Mouse (Mus musculus) midbrain, embryonic 12.5 days (tissue): ENCODE results near the gene Adamts3. TPM values are rescaled to one million over a fixed set of nuclear protein-coding genes. Genes with fewer than 3 reads are reported as not detected.

Experiments used
- ATAC-seq: fragments of 200-750 bp; cut with Nextera tagmentation; 2 replicates; pipeline ENCODE4 v1.8.0; 2017; ENCODE audit warnings: low read depth, moderate TSS enrichment, moderate library complexity; ENCODE audit not compliant: low FRiP score
- H3K27ac ChIP-seq: fragments of 300-500 bp; sonication (generic); replicated peaks from 2 replicates; pipeline ENCODE4 v1.5.1; 2016; ENCODE audit warnings: mild to moderate bottlenecking
- H3K27me3 ChIP-seq: fragments of 300-500 bp; sonication (generic); 2 replicates; pipeline ENCODE4 v1.6.1; 2016; ENCODE audit warnings: mild to moderate bottlenecking
- H3K36me3 ChIP-seq: fragments of 300-500 bp; sonication (generic); 2 replicates; pipeline ENCODE4 v1.6.1; 2016
- H3K4me1 ChIP-seq: fragments of 300-500 bp; sonication (generic); 2 replicates; pipeline ENCODE4 v1.6.1; 2016
- H3K4me2 ChIP-seq: fragments of 300-500 bp; sonication (generic); replicated peaks from 2 replicates; pipeline ENCODE4 v1.6.1; 2016; ENCODE audit warnings: mild to moderate bottlenecking, moderate library complexity
- H3K4me3 ChIP-seq: fragments of 300-500 bp; sonication (generic); 2 replicates; pipeline ENCODE4 v1.5.1; 2016; ENCODE audit warnings: mild to moderate bottlenecking
- H3K9ac ChIP-seq: fragments of 300-500 bp; sonication (generic); replicated peaks from 2 replicates; pipeline ENCODE4 v1.6.1; 2016; ENCODE audit warnings: mild to moderate bottlenecking, moderate library complexity
- H3K9me3 ChIP-seq: fragments of 300-500 bp; sonication (generic); 2 replicates; pipeline ENCODE4 v1.6.1; 2016; ENCODE audit warnings: mild to moderate bottlenecking
- WGBS: fragments of 180-500 bp; shearing (Covaris S2); methylation state at CpG from one replicate; pipeline ENCODE4 v1.1.7; 2016; 5-methylcytosine and 5-hydroxymethylcytosine counted together
- polyA plus RNA-seq: library from polyadenylated mRNA; unstranded; fragments of >200 nt; fragmentation: Nextera tagmentation; extraction: Ambion mirVana; gene quantifications from 2 replicates; pipeline ENCODE4 v1.2.1, GENCODE M21; 2016

Gene Adamts3
- polyA plus RNA-seq, 1 experiment from 2014 or later, result 4.2 TPM

- ATAC-seq, result no peak
- Histone ChIP-seq H3K4me3 (no peak overlapping the region), H3K27me3 (no peaks in the 10 kb centered on the region), H3K9ac (no peak overlapping the region), H3K4me2 (no peak overlapping the region), H3K4me1 (0 out of 2 replicates have a peak, but pooled peaks cover 2% of the 10 kb centered on the region), H3K27ac (no peak overlapping the region), H3K9me3 (no peaks in the 10 kb centered on the region), H3K36me3 (no peaks in the 10 kb centered on the region)
- 81% methylated on average over 6 of the region's 6 CpGs for WGBS
These were observed 66.5 kb downstream of the Adamts3 start for GRCm38 (mm10) chr5:89816610-89817009.

DNA sequence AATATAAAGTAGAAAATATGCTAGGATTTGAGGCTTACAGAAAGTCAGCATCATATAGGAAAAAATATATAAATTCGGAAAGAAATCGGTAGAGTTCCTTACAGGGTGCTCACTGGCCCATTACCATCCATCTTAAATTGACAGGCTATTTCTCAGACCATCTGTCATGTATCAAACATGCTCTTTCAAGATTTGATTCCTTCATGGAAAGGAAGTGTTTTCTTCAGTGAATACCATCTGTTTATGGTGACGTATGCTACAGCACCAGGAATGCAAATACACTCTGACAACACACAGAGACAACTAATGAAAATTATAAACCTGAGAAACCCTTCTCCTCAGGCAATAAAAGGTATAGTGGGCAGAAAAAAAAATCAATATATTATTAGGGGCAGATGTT lies 68.6 kb downstream of the Adamts3 start:
- Histone ChIP-seq H3K27ac (no peak overlapping the region), H3K9ac (no peak overlapping the region), H3K4me1 (0 out of 2 replicates have a peak, but pooled peaks cover 2% of the 10 kb centered on the region), H3K4me3 (no peak overlapping the region), H3K4me2 (no peak overlapping the region), H3K9me3 (no peaks in the 10 kb centered on the region), H3K27me3 (no peaks in the 10 kb centered on the region), H3K36me3 (no peaks in the 10 kb centered on the region)
- no peak for ATAC-seq
- 81% methylated on average over 3 of the region's 3 CpGs for WGBS

- Histone ChIP-seq H3K4me1 (no peaks in the 10 kb centered on the region), H3K27ac (no peak overlapping the region), H3K4me2 (no peak overlapping the region), H3K9ac (no peak overlapping the region), H3K9me3 (0 out of 2 replicates have a peak, but pooled peaks cover 7% of the 10 kb centered on the region), H3K4me3 (no peak overlapping the region), H3K27me3 (no peaks in the 10 kb centered on the region), H3K36me3 (no peaks in the 10 kb centered on the region)
- 88% methylated on average over 5 of the region's 5 CpGs for WGBS
- no peak for ATAC-seq
These were observed 82.8 kb downstream of the Adamts3 start for GRCm38 (mm10) chr5:89800181-89800816.

- no peak overlapping the region for H3K9ac ChIP-seq
- H3K4me3 ChIP-seq, result no peak overlapping the region
- H3K4me2 ChIP-seq, result no peak overlapping the region
- no peak overlapping the region for H3K27ac ChIP-seq
- no peaks in the 10 kb centered on the region for H3K36me3 ChIP-seq
- no peak for ATAC-seq
- no peaks in the 10 kb centered on the region for H3K9me3 ChIP-seq
- WGBS, result 94% methylated on average over 3 of the region's 3 CpGs
- no peaks in the 10 kb centered on the region for H3K27me3 ChIP-seq
- H3K4me1 ChIP-seq, result no peaks in the 10 kb centered on the region
These were observed 89.4 kb downstream of the Adamts3 start for GRCm38 (mm10) chr5:89793706-89794105.

GRCm38 (mm10) chr5:89784635-89785034 lies 98.5 kb downstream of the Adamts3 start:
- ATAC-seq, result no peak
- WGBS, result 84% methylated on average over 5 of the region's 5 CpGs

DNA sequence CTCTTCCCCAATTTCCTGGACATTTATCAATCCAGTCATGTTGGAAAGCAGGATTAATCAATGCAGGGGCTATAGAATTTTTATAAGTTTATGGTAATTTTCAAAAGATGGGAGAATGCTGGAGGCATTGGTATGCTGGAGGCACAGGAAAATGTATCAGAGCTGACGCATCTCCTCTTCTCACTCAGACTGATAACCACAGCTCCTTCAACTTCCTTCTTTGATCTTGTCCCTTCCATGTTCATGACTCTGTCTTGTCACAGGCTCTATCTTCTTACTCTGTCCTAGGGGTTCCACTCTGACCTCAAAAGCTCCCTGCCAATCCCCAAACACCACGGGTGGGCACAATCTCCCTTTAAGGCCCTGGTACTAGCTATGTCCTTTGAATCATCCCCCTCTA lies 103.3 kb downstream of the Adamts3 start:
- Histone ChIP-seq H3K4me3 (no peak overlapping the region), H3K9me3 (no peaks in the 10 kb centered on the region), H3K27me3 (no peaks in the 10 kb centered on the region), H3K36me3 (no peaks in the 10 kb centered on the region), H3K9ac (no peak overlapping the region), H3K4me1 (peaks cover 4% of the 10 kb centered on the region; the same call in 1 of the 2 replicates), H3K4me2 (no peak overlapping the region), H3K27ac (no peak overlapping the region)
- 84% methylated on average over 2 of the region's 2 CpGs for WGBS
- ATAC-seq, result no peak

More at GRCm38 (mm10) chr5:89784635-89785034, 98.5 kb downstream of the Adamts3 start:
- no peak overlapping the region for H3K27ac ChIP-seq
- H3K4me2 ChIP-seq, result no peak overlapping the region
- H3K27me3 ChIP-seq, result no peaks in the 10 kb centered on the region
- H3K4me3 ChIP-seq, result no peak overlapping the region
- H3K9me3 ChIP-seq, result no peaks in the 10 kb centered on the region
- H3K9ac ChIP-seq, result no peak overlapping the region
- peaks cover 5% of the 10 kb centered on the region; the same call in 1 of the 2 replicates for H3K4me1 ChIP-seq
- H3K36me3 ChIP-seq, result no peaks in the 10 kb centered on the region

- no peaks in the 10 kb centered on the region for H3K4me1 ChIP-seq
- no peak for ATAC-seq
These were observed 104.5 kb downstream of the Adamts3 start for GRCm38 (mm10) chr5:89778610-89779009.

DNA sequence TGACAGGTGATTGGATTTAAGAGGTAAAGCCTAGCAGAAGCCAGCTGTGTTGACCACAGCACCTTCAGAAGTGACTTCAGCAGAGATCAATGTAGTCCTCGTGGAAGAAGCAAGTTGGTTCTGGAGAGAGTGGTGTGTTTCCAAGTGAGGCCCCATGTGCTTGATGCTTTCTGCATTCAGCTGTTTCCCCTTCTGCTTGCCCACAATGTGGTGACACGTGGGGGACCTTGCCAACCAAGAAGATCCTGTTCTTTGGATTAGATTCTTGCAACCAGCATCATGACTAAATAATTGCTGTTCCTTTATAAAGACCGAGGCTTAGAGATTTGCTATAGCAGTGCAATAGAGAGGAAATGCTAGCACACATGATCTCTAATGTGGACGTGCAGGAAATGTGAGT lies 105.7 kb downstream of the Adamts3 start:
- Histone ChIP-seq H3K9ac (no peak overlapping the region), H3K4me1 (no peaks in the 10 kb centered on the region), H3K4me2 (no peak overlapping the region), H3K9me3 (no peaks in the 10 kb centered on the region), H3K27ac (no peak overlapping the region), H3K27me3 (0 out of 2 replicates have a peak, but pooled peaks cover 4% of the 10 kb centered on the region), H3K36me3 (no peaks in the 10 kb centered on the region), H3K4me3 (no peak overlapping the region)
- 74% methylated on average over 4 of the region's 4 CpGs for WGBS
- ATAC-seq, result no peak

More at GRCm38 (mm10) chr5:89778610-89779009, 104.5 kb downstream of the Adamts3 start:
- Histone ChIP-seq H3K9me3 (no peaks in the 10 kb centered on the region), H3K27ac (no peak overlapping the region), H3K4me3 (no peak overlapping the region), H3K4me2 (no peak overlapping the region), H3K36me3 (no peaks in the 10 kb centered on the region), H3K27me3 (no peaks in the 10 kb centered on the region), H3K9ac (no peak overlapping the region)
- 80% methylated on average over 2 of the region's 2 CpGs for WGBS

DNA sequence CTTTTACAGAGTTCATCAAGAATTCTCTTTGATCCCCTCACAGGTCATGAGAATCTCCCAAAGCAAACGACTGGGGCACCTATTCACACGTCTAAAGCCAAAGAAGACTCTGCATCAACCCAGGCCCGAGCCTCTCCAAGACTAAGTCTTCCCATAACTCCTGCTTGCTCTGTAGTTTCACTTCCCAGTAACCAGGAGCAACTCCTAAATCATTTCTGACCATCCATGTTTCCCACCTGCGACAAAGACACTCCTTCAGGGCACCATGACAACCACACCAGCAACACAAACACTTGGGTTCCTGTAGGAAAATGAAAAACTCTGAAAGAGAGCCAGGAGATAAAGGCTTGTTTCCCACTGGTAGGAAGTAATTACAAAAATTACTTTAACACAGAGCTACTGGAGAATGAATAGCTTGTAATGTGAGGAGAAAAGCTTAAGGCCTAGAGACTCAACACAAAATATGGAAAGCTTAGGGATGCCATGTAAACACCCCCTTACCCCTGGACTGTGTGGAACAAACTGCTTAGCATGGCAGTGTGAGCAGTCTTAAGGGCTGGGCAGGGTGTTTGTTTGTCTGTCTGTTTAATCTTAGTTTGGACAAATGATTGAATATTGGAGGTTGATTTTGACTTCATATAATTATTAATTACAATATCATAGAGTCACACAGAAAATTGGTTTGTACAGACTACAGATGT lies 112.3 kb downstream of the Adamts3 start:
- Histone ChIP-seq H3K9me3 (no peaks in the 10 kb centered on the region), H3K27ac (no peak overlapping the region), H3K4me1 (no peaks in the 10 kb centered on the region), H3K9ac (no peak overlapping the region), H3K4me2 (no peak overlapping the region), H3K27me3 (peaks cover 15% of the 10 kb centered on the region), H3K4me3 (no peak overlapping the region), H3K36me3 (no peaks in the 10 kb centered on the region)
- 21% methylated on average over 4 of the region's 4 CpGs for WGBS
- no peak for ATAC-seq

GRCm38 (mm10) chr5:89763189-89764187 lies 119.6 kb downstream of the Adamts3 start:
- H3K27ac ChIP-seq, result no peak overlapping the region
- H3K36me3 ChIP-seq, result no peaks in the 10 kb centered on the region
- ATAC-seq, result peak; percentile 92
- H3K9me3 ChIP-seq, result no peaks in the 10 kb centered on the region
- peaks cover 45% of the 10 kb centered on the region for H3K27me3 ChIP-seq
- H3K4me1 ChIP-seq, result peaks cover 14% of the 10 kb centered on the region
- no peak overlapping the region for H3K9ac ChIP-seq
- WGBS, result 2% methylated on average over 11 of the region's 11 CpGs
- H3K4me3 ChIP-seq, result no peak overlapping the region
- peak overlapping the region; percentile 34 for H3K4me2 ChIP-seq

DNA sequence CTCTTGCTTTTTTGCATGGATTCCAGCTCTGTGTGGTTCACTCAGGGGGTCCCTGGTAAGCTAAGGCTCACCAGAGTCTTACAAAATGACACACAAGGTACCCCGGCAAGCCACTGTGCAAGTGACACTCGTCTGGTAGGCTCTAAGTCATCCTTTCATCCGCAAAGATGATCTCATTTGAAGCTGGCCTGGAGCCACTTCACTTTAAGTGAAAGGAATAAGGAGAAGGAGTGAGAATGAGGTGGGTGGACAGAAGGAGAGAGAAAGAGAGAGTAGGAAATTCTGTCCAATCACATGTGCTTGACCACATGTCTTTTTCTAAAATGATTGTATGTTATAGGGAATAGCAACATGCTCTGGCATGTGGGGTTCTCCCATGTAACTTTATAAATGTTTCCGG lies 122.8 kb downstream of the Adamts3 start:
- no peak for ATAC-seq
- 48% methylated on average over 4 of the region's 4 CpGs for WGBS
- peaks cover 47% of the 10 kb centered on the region for H3K27me3 ChIP-seq

More for the DNA sequence above, 122.8 kb downstream of the Adamts3 start:
- H3K27ac ChIP-seq, result no peak overlapping the region
- peaks cover 14% of the 10 kb centered on the region for H3K4me1 ChIP-seq
- H3K9ac ChIP-seq, result no peak overlapping the region
- H3K4me3 ChIP-seq, result no peak overlapping the region
- H3K9me3 ChIP-seq, result no peaks in the 10 kb centered on the region
- no peaks in the 10 kb centered on the region for H3K36me3 ChIP-seq
- no peak overlapping the region for H3K4me2 ChIP-seq
